Mouse (Mus musculus): Measurements from ENCODE around the gene Snx21. TPM values are rescaled to one million over a fixed set of nuclear protein-coding genes. Genes with fewer than 3 reads are reported as not detected.
A peak's percentile ranks its signal among the peaks of the same experiment; 100 is the strongest.

The Snx21 gene
- 41.3 and 46.6 TPM in 2 replicates for polyA plus RNA-seq (2015; fragmentation: Nextera tagmentation; extraction: Ambion mirVana)

GRCm38 (mm10) chr2:164785481-164786387 lies at the start of gene Snx21:
Snx21 (plus strand) TSS chr2:164785823.
- under 1% methylated on average over 72 of the region's 89 CpGs for WGBS

DNA sequence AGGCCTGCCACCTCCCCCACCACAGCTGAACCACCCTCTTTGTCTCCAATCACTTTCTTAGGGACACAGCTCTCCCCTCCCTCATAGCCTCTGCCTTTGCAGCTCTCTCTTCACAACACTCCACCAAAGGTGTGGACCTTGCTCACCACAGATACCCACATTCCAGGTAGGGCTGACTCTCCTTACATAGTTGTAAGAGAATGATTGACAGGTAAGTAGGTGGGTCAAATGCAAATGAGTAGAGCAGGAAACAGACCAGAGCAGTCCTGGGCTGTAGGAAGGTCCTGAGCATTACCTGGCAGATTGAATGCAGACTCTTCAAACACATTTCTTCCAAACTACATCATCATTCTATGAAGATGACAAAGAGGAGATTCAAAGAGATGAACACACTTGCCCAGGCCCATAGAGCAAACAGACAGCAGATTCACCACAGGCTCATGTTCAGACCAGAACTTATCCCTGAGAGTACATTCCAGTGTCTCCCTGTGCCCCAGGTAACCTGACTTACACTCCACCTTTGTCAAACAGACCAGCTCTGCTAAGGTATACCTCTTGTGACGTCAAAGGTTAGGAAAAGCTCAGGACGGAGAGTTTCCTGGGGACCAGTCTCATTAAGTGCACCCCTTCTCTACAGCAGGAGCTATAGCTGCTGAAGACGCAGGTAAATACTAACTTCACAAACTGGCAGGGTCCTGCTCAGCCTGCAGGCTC lies 48.1 kb upstream of the Snx21 start:
- Histone ChIP-seq H3K27ac (replicated peaks) (no peak overlapping the region), H3K9me3 (replicated peaks) (no peaks in the 10 kb centered on the region), H3K27me3 (replicated peaks) (no peaks in the 10 kb centered on the region), H3K4me3 (replicated peaks) (no peak overlapping the region), H3K9ac (replicated peaks) (no peak overlapping the region), H3K4me1 (no peaks in the 10 kb centered on the region), H3K4me2 (no peak overlapping the region), H3K36me3 (no peaks in the 10 kb centered on the region)
- WGBS = 76% methylated on average over 3 of the region's 3 CpGs
- ATAC-seq (ENCODE audit: low FRiP score) = no peak

More at GRCm38 (mm10) chr2:164785481-164786387, at the start of gene Snx21:
- H3K9me3 ChIP-seq (replicated peaks) = no peaks in the 10 kb centered on the region
- no peaks in the 10 kb centered on the region for H3K27me3 ChIP-seq (replicated peaks)
- H3K9ac ChIP-seq (replicated peaks) = peak within 1 kb of the TSS; percentile 81
- ATAC-seq (ENCODE audit: low FRiP score) = peak; percentile 92
- H3K4me1 ChIP-seq = peaks cover 35% of the 10 kb centered on the region
- peaks cover 6% of the 10 kb centered on the region; the same call in 1 of the 2 replicates for H3K36me3 ChIP-seq
- peak within 1 kb of the TSS; percentile 93 for H3K4me2 ChIP-seq
- peak within 1 kb of the TSS; percentile 81 for H3K27ac ChIP-seq (replicated peaks)
- H3K4me3 ChIP-seq (replicated peaks) = peak within 1 kb of the TSS; percentile 75

DNA sequence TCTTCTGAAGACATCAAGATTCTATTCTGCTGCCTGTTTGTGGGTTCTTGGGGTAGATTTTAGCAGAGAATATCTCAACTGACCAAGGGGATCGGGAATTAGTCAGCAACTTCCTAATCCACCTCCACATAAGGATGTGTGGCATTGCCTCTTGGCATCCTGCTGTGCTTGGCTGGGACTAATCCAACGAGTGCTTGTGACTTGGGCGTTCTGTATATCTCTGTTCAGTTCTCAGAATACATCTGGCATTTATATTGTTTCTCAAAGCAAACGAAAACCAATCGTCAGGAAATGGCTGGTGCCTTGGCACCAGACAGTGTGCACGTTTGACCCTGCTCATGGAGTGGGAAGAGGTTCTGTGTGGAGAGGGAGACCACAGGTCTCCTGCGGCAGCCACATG lies 45.7 kb upstream of the Snx21 start:
- no peak overlapping the region for H3K27ac ChIP-seq (replicated peaks)
- H3K9ac ChIP-seq (replicated peaks) = no peak overlapping the region
- no peak for ATAC-seq (ENCODE audit: low FRiP score)
- H3K4me2 ChIP-seq = no peak overlapping the region
- no peaks in the 10 kb centered on the region for H3K9me3 ChIP-seq (replicated peaks)
- peaks cover 1% of the 10 kb centered on the region for H3K4me1 ChIP-seq
- H3K4me3 ChIP-seq (replicated peaks) = no peak overlapping the region
- no peaks in the 10 kb centered on the region for H3K36me3 ChIP-seq
- no peaks in the 10 kb centered on the region for H3K27me3 ChIP-seq (replicated peaks)
- 71% methylated on average over 7 of the region's 7 CpGs for WGBS

DNA sequence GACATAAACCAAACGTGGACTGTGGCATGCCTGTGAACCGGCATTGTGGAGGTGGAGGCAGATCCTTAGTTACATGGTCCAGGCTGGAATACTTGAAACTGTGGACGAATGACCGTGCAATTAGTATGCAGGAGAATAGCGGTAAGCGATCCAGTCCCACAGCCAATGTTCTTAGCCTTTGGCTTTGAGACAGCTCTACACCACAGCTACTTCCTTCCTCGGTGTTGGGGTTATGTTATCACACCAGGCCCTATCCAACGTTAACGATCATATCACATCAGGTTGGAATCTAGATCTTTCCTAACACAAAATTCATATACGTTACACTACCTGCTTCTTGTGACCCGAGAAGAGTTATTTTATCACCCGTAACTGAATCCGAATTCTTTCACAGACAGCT lies 40.6 kb upstream of the Snx21 start:
- 73% methylated on average over 13 of the region's 13 CpGs for WGBS
- Histone ChIP-seq H3K27me3 (replicated peaks) (no peaks in the 10 kb centered on the region), H3K4me2 (peak overlapping the region; percentile 74), H3K36me3 (peaks cover 14% of the 10 kb centered on the region), H3K4me1 (peaks cover 38% of the 10 kb centered on the region), H3K27ac (replicated peaks) (no peak overlapping the region), H3K9ac (replicated peaks) (peak overlapping the region; percentile 98), H3K4me3 (replicated peaks) (peak overlapping the region; percentile 96), H3K9me3 (replicated peaks) (no peaks in the 10 kb centered on the region)
- no peak for ATAC-seq (ENCODE audit: low FRiP score)

DNA sequence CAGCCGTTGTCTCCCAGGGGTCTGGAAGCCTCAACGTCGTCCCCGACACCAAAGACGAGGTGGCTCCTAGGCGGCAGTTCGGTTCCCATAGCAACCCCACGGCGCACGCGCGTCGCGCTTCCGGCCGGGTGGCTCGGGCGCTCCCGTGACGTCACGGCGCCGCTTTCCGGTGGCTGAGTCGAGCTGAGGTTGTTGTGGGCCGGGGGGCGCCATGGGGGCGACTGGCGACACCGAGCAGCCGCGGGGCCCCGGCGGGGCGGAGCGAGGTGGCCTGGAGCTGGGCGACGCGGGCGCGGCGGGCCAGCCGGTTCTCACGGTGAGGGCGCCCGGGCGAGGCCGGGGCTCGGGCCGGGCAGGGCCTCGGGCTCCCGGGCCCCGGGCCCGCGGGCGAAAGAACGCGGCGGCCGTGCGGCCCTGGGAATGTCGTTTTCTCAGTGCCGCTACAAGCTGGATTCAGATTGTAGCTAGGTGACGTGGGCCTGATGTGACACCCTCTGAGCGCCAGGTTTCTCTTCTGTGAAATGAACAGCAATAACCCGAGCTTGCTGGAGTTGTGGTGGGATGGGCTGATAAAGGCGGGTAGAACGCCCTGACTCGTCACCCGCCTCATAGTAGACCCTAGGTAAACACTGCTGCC lies 39.7 kb upstream of the Snx21 start, which contains the start of the genes Wfdc3 and Dnttip1:
Gene Wfdc3 (minus strand): TSS at position 89 of the 637 bp plus-strand sequence.
Gene Dnttip1 (plus strand): TSS at position 141 of the 637 bp plus-strand sequence.
- Histone ChIP-seq H3K4me3 (replicated peaks) (peak within 1 kb of the TSS; percentile 96), H3K4me2 (peak within 1 kb of the TSS; percentile 74), H3K27ac (replicated peaks) (peak within 1 kb of the TSS; percentile 76), H3K9me3 (replicated peaks) (no peaks in the 10 kb centered on the region), H3K27me3 (replicated peaks) (no peaks in the 10 kb centered on the region), H3K36me3 (peaks cover 18% of the 10 kb centered on the region), H3K9ac (replicated peaks) (peak within 1 kb of the TSS; percentile 98), H3K4me1 (peaks cover 39% of the 10 kb centered on the region)
- under 1% methylated on average over 65 of the region's 70 CpGs for WGBS
- peak; percentile 95 for ATAC-seq (ENCODE audit: low FRiP score)

DNA sequence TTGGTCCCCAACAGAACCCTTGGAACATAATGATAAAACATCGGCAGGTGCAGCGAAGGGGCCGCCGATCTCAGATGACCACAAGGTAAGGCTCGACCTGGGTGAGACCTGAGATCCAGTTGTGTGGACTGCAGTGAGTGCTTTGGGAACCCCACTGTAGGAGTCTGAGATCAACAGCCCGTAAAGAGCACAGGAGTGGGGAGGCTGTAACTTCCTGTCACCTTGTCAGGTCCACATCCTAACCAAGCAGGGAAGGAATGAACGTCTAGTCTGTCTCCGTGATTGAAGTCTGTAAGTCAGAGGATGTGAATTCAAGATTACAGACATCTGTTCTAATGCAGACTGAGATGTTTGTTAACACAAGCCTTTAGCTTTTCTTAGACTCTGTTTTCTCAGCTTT lies 38.9 kb upstream of the Snx21 start:
- peak overlapping the region; percentile 74 for H3K4me2 ChIP-seq
- peaks cover 22% of the 10 kb centered on the region for H3K36me3 ChIP-seq
- H3K4me1 ChIP-seq = peaks cover 39% of the 10 kb centered on the region
- ATAC-seq (ENCODE audit: low FRiP score) = no peak
- H3K27me3 ChIP-seq (replicated peaks) = no peaks in the 10 kb centered on the region
- peak overlapping the region; percentile 96 for H3K4me3 ChIP-seq (replicated peaks)
- H3K9me3 ChIP-seq (replicated peaks) = no peaks in the 10 kb centered on the region
- H3K27ac ChIP-seq (replicated peaks) = no peak overlapping the region
- H3K9ac ChIP-seq (replicated peaks) = peak overlapping the region; percentile 98
- 62% methylated on average over 8 of the region's 8 CpGs for WGBS

- Histone ChIP-seq H3K27me3 (replicated peaks) (no peaks in the 10 kb centered on the region), H3K9me3 (replicated peaks) (no peaks in the 10 kb centered on the region), H3K4me2 (no peak overlapping the region), H3K9ac (replicated peaks) (no peak overlapping the region), H3K4me3 (replicated peaks) (no peak overlapping the region), H3K27ac (replicated peaks) (no peak overlapping the region), H3K36me3 (peaks cover 34% of the 10 kb centered on the region), H3K4me1 (peaks cover 39% of the 10 kb centered on the region)
- no peak for ATAC-seq (ENCODE audit: low FRiP score)
- WGBS = 80% methylated on average over 4 of the region's 4 CpGs
These were observed 37.4 kb upstream of the Snx21 start for GRCm38 (mm10) chr2:164748191-164748590.

DNA sequence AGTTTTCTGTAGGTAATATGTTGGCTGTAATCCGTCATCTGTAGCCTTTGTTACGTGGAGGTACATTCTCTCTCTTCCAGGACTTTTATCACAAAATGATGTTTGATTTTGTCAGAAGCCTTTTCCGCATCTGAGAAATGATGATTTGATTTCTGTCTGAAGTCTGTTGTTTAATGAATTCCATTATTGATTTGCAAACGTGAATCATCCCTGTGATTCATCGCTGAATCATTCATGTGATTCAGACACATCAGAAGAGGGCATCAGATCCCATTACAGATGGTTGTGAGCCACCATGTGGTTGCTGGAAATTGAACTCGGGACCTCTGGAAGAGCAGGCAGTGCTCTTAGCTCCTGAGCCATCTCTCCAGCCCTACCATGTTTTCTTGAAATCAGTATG lies 36.6 kb upstream of the Snx21 start:
- H3K27ac ChIP-seq (replicated peaks) = no peak overlapping the region
- no peaks in the 10 kb centered on the region for H3K9me3 ChIP-seq (replicated peaks)
- H3K27me3 ChIP-seq (replicated peaks) = no peaks in the 10 kb centered on the region
- peaks cover 39% of the 10 kb centered on the region for H3K4me1 ChIP-seq
- H3K4me3 ChIP-seq (replicated peaks) = no peak overlapping the region
- no peak overlapping the region for H3K4me2 ChIP-seq
- 88% methylated on average over 6 of the region's 6 CpGs for whole genome bisulfite sequencing
- ATAC-seq (ENCODE audit: low FRiP score) = no peak
- H3K9ac ChIP-seq (replicated peaks) = no peak overlapping the region
- peaks cover 40% of the 10 kb centered on the region for H3K36me3 ChIP-seq

- Histone ChIP-seq H3K36me3 (peaks cover 74% of the 10 kb centered on the region), H3K4me1 (peaks cover 19% of the 10 kb centered on the region), H3K4me3 (replicated peaks) (no peak overlapping the region), H3K9me3 (replicated peaks) (no peaks in the 10 kb centered on the region), H3K27me3 (replicated peaks) (no peaks in the 10 kb centered on the region), H3K9ac (replicated peaks) (no peak overlapping the region), H3K4me2 (no peak overlapping the region), H3K27ac (replicated peaks) (no peak overlapping the region)
- 92% methylated on average over 2 of the region's 2 CpGs for WGBS
- no peak for ATAC-seq (ENCODE audit: low FRiP score)
These were observed 33.2 kb upstream of the Snx21 start for GRCm38 (mm10) chr2:164752454-164752853.

GRCm38 (mm10) chr2:164754105-164754504 lies 31.5 kb upstream of the Snx21 start:
- no peak for ATAC-seq (ENCODE audit: low FRiP score)
- H3K36me3 ChIP-seq = peaks cover 77% of the 10 kb centered on the region

GRCm38 (mm10) chr2:164754800-164755199 lies 30.8 kb upstream of the Snx21 start:
- no peak overlapping the region for H3K27ac ChIP-seq (replicated peaks)
- H3K36me3 ChIP-seq = peaks cover 83% of the 10 kb centered on the region
- no peak overlapping the region for H3K4me2 ChIP-seq
- WGBS = 88% methylated on average over 2 of the region's 2 CpGs
- 0 out of 2 replicates have a peak, but pooled peaks cover 3% of the 10 kb centered on the region for H3K4me1 ChIP-seq
- H3K9me3 ChIP-seq (replicated peaks) = no peaks in the 10 kb centered on the region
- ATAC-seq (ENCODE audit: low FRiP score) = no peak
- no peak overlapping the region for H3K4me3 ChIP-seq (replicated peaks)
- H3K27me3 ChIP-seq (replicated peaks) = no peaks in the 10 kb centered on the region
- no peak overlapping the region for H3K9ac ChIP-seq (replicated peaks)

More at GRCm38 (mm10) chr2:164754105-164754504, 31.5 kb upstream of the Snx21 start:
- no peak overlapping the region for H3K9ac ChIP-seq (replicated peaks)
- 83% methylated on average over 11 of the region's 11 CpGs for WGBS
- H3K4me1 ChIP-seq = 0 out of 2 replicates have a peak, but pooled peaks cover 5% of the 10 kb centered on the region
- no peaks in the 10 kb centered on the region for H3K9me3 ChIP-seq (replicated peaks)
- no peak overlapping the region for H3K4me3 ChIP-seq (replicated peaks)
- H3K27me3 ChIP-seq (replicated peaks) = no peaks in the 10 kb centered on the region
- no peak overlapping the region for H3K27ac ChIP-seq (replicated peaks)
- H3K4me2 ChIP-seq = no peak overlapping the region
